Mouse (Mus musculus) embryo, embryonic 9.5 days (tissue): Measurements from ENCODE around the gene Commd8.
"Not testable (repeated sequence)": the region's sequence is repeated elsewhere in the genome, so short reads cannot be mapped to it uniquely, and the experiment has no call there.

ENCODE experiments used
- DNase-seq: peaks from one replicate; pipeline ENCODE4 v3.0.0-alpha.2; 2017; ENCODE audit errors: extremely low spot score

Gene Commd8

DNA sequence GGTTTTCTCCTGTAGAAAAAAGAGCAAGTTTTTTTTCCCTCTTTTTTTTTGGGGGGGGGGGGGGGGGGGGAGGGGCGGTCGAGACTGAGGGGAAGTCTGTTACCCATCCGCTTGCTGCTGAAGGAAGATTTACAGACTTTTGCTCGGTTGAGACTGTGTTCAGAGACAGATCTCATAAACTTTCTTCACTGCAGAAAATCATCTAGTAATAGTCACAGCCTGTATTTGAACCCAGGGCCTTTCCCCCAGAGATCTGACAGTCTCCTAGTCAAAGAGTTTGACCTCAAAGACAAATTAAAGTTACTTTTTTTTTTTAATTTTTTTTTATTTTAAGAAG is 264 bp upstream of the Commd8 start:
- no peak for DNase-seq

GRCm38 (mm10) chr5:72164386-72164785 is 3.6 kb downstream of the Commd8 start:
- DNase-seq, result no peak

GRCm38 (mm10) chr5:72162855-72163254 is 5.1 kb downstream of the Commd8 start:
- DNase-seq, result no peak

DNA sequence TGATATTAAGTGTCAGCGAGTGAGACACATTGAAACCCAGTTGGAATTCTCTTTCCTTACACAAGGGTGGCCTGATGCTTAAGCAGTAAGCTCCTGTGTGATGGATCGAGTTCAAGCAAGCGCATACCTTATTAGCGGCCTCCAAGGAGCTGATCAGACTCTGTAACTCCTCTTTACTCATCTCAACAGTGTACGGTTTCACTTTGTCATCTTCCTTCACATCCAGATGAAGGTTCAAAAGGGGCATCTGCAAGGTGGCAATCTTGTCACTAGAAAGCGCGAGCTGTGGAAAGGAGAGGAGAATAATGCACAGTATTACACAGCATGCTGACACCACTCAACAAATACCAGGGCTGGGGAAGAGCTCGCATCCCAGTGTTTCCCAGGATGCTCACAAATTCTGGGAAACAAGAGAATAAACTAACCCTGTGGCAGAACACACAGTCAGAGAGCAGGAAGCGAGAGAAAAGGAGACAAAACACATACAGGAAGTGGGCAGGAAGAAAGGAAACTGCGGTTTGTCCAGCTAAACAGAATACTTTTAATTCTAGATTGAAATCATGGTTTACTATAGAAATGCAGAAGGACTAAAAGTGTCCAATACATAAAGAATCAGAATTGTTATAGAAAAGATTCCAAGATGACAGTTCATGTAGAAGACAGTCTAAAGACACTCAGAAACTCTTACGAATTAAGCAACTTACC is 7.1 kb downstream of the Commd8 start:
- DNase-seq, result no peak

DNA sequence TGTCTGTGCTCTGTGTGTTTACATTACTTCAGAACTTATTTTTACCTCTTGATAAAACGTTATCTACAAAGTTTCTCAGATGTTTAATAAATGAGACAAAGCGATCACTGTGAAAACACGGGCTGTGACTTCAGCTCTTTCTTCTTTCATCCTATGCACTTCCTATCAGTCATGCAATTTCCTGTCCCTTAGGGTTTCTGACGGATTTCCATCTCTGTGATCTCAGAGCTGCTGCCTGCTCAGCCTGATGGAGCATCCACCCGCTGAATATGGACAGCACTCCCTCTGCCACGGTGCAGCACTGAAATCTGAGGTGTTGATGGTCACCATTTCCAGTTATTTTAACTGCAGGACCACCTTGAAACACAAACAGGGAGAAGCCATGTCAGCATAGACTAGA is 8.5 kb downstream of the Commd8 start:
- DNase-seq, result no peak

DNA sequence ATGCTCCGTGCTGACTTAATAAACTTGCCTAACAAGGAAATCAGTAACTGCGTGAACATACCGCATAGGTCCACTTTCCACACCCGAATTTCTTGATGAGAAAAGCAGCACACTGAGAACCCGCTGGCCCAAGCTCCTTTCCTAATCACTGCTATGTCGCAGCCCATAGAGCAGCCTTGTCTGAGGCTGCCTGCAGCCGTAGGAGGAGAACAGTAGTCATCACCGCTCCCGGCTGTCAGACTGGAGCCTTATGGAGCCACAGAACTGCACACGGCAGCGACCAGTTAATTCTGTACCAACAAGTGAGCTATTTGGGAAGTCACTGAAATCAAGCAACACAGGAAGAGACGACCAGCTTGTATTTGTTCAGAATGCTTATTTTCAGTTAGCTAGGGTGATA is 9.3 kb downstream of the Commd8 start:
- DNase-seq, result no peak

DNA sequence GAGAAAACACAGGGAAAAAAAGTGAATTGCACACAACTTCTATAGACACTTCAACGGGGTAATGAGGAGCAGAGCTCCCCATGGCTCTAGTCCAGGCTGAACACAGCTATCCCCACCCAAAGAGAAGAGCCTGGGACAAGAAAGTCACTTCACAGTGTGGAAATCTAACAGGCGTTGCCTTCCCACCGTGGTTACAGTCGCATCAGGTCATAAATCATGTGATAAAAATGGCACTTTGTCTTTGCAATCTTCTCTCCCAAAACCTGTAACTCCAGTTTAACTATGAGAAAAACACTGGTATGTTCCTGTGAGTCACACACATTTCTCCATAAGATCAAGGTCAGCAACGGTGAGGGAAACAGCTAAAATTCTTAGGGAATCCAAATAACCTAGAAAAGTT is 11.4 kb downstream of the Commd8 start:
- no peak for DNase-seq

- not testable (repeated sequence) for DNase-seq
These were observed 12.3 kb downstream of the Commd8 start for GRCm38 (mm10) chr5:72155686-72156085.

GRCm38 (mm10) chr5:72150870-72151269 is 17.1 kb downstream of the Commd8 start:
- no peak for DNase-seq

GRCm38 (mm10) chr5:72148679-72149078 is 19.3 kb downstream of the Commd8 start:
- no peak for DNase-seq

- no peak for DNase-seq
These were observed 28.4 kb downstream of the Commd8 start for GRCm38 (mm10) chr5:72139619-72140018.

GRCm38 (mm10) chr5:72138256-72138655 is 29.7 kb downstream of the Commd8 start:
- no peak for DNase-seq

DNA sequence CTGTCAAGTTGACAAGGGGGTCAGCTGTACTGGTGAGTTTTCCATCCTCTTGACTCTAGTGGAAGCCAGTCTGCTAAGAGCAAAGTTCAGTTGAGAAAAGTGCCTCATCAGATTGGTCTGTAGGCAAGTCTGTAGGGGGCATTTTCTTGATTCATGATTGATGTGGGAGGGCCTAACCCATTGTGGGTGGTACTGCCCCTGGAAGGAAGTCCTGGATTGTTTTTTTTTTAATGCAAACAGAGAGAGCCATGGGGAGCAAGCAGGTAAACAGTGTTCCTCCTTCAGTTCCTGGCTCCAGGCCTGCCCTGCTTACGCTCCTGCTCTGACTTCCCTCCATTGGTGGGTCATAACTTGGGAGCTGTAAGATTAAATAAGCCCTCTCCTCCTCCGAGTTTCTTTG is 34.1 kb downstream of the Commd8 start:
- DNase-seq, result no peak

- DNase-seq, result no peak
These were observed 41.3 kb downstream of the Commd8 start for GRCm38 (mm10) chr5:72126681-72127080.

DNA sequence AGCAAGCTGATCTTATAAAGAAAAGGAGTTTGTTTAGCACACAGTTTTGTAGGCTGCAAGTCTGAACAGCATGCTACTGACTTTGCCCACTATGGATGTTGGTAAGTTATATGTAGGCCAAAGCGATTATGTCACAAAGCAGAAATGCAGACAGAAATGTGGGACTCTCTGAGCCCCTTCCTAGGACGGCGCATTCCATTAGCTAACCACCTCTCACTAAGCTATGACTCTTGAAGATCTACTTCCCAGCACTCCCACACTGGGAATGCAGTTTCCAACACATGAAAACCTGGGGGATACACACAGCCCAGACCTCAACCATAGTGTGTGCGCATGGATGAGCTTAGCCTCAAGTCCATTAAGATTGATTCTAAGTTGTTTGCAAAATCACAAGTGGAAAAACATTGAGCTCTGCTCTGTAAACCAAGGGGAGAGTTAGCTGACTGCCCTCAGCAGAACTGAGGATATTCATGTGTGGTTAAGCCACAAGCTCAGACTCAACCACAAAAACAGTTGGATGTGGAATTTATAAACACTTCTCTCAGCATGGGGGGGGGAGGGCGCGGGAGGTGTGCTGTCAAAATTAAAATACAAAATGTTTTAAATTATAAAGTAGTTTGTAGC is 45.5 kb downstream of the Commd8 start:
- DNase-seq, result no peak
